Mouse (Mus musculus): Measurements from ENCODE around the gene E130308A19Rik.

E130308A19Rik gene

DNA sequence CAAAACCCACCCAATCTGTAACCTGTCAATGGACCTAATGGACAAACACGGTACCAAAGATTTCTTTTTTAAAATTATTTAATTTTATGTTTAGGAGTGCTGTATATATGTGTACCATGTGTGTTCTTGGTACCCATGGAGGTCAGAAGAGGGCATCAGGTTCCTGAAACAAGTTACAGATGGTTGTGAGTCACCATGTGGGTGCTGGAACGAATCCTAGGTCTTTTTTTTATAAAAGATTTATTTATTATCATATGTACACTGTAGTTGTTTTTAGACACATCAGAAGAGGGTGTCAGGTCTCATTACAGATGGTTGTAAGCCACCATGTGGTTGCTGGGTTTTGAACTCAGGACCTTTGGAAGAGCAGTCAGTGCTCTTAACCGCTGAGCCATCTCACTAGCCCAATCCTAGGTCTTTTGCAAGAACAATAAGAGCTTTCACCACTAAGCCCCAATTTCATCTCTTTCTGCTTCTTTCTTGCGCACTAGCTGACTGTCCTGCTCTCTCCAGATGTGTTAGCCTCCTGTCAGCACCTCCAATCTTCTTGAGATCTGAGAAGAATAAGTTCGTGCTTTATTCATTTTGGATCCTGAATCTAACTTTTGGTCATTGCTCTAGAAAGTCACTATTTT, 6.3 kb upstream of the E130308A19Rik start:
- Histone ChIP-seq H3K36me3 (ENCODE audit: control insufficient read depth, insufficient read depth, low read length, poor library complexity, severe bottlenecking) (no peaks in the 10 kb centered on the region), H3K27me3 (ENCODE audit: control insufficient read depth, insufficient read depth, low read length, poor library complexity, severe bottlenecking) (no peaks in the 10 kb centered on the region)
- DNase-seq (ENCODE audit: low read depth, low spot score), result no peak

DNA sequence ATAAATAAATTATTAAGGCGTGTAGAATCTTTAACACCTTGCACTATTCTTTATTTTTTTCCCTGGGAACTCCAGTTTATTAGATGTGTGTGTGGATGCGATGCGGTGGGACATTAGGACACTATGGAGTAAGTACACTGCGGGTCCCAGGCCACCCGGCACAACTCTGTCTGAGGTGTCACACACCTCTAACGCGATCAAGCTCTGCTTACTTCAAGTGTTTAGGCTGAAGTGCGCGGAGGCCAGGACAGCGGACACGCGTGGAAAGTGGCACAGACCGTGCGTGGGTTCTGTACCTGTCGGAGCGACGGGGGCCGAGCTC, 374 bp upstream of the E130308A19Rik start:
- H3K27me3 ChIP-seq (ENCODE audit: control insufficient read depth, insufficient read depth, low read length, poor library complexity, severe bottlenecking), result no peaks in the 10 kb centered on the region
- no peaks in the 10 kb centered on the region for H3K36me3 ChIP-seq (ENCODE audit: control insufficient read depth, insufficient read depth, low read length, poor library complexity, severe bottlenecking)
- no peak for DNase-seq (ENCODE audit: low read depth, low spot score)

DNA sequence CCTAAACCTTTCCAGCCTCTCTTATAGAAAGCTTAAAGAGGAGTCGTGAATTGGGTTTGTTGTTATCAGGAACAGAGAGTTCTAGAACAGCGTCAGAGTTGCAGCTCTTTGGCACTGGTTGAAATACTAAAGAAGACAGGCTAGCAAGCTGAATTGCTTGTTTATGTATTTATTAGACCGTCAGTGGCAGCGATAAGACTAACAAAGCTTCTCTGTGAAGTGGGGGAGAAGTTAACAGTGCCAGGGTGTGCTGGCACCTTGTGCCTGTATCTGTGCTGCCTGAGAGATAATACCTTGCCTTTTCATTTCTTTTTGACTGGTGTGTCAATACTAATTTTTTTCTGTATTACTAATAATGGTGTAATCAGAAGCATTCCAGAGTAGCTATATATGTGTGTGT, 2.2 kb downstream of the E130308A19Rik start:
- DNase-seq (ENCODE audit: low read depth, low spot score), result no peak
- Histone ChIP-seq H3K36me3 (ENCODE audit: control insufficient read depth, insufficient read depth, low read length, poor library complexity, severe bottlenecking) (no peaks in the 10 kb centered on the region), H3K27me3 (ENCODE audit: control insufficient read depth, insufficient read depth, low read length, poor library complexity, severe bottlenecking) (no peaks in the 10 kb centered on the region)

DNA sequence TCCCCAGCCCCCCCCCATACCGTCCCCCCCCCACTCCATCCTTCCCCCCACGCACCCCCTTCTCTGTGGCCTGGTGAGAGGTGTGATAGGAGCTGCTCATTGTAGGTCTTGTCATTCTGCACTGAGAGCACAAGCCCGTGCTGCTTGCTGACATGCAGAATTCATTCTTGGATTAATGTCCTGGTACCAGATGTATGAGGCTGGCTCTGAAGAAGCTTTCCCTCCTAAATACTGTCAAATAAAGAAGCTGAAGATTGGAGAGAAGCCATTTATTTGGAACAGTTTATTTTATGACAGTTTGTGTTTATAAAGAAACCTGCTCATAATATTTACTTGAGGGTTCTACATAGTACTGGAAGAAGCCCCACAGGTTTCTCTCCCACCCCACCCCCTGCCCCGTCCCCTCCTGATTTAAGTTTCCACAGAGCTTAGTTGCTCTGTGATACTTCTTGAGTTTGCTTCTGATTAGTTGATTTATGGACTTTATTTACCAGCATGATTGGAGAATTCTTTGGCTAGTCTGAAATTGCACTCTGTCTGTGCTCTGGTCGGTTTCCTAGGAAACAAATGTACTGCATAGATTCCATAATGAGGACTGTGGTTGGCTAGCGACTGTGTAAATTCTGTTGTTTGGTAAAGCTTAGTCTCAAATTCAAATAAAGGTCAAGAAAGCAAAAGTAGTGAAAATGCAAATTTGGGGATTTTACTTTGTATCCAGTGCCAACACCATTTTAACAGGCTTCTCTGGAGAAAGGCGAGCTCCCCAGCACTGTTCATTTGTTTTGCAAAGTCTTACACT, 3.3 kb downstream of the E130308A19Rik start:
- DNase-seq (ENCODE audit: low read depth, low spot score), result no peak
- Histone ChIP-seq H3K27me3 (ENCODE audit: control insufficient read depth, insufficient read depth, low read length, poor library complexity, severe bottlenecking) (no peaks in the 10 kb centered on the region), H3K36me3 (ENCODE audit: control insufficient read depth, insufficient read depth, low read length, poor library complexity, severe bottlenecking) (no peaks in the 10 kb centered on the region)

DNA sequence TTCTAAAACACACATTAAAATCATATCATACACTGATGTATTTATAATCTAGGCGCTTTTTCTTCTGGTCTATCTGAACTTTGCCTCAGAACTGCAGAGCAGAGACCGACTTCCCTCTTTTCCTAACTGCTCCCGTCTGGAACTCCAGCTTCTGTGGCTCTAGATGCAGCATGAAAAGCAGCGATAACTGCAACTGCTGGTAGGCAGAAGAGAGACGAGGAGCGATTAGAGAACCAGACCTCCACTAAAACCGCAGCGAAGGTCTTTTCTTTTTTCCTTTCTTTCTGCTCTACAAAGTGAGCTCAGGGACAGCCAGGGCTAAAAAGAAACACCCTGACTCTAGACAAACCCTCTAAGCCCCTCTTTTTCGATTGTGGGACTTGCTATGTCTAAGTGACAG, 4.1 kb downstream of the E130308A19Rik start:
- H3K36me3 ChIP-seq (ENCODE audit: control insufficient read depth, insufficient read depth, low read length, poor library complexity, severe bottlenecking), result no peaks in the 10 kb centered on the region
- H3K27me3 ChIP-seq (ENCODE audit: control insufficient read depth, insufficient read depth, low read length, poor library complexity, severe bottlenecking), result no peaks in the 10 kb centered on the region
- no peak for DNase-seq (ENCODE audit: low read depth, low spot score)

DNA sequence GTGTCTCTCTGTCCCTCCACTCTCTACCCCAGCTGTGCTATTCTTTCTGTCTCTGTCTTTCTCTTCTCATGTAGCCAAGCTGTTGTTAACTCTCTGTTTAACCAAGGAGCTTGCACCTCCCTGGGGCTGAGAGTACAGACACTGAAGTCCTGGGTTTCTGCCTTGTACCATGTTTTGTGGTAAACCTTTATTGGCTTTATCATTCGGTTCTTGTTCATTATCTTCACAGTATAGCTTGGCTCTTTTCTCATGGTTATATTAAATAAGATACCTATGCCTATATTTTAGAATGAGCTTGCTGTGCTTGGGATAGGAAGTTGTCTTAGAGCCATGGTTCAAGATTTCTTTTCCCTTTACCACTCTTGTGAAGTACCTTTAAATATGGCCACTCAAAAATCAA, 8.5 kb downstream of the E130308A19Rik start:
- H3K36me3 ChIP-seq (ENCODE audit: control insufficient read depth, insufficient read depth, low read length, poor library complexity, severe bottlenecking), result no peaks in the 10 kb centered on the region
- no peaks in the 10 kb centered on the region for H3K27me3 ChIP-seq (ENCODE audit: control insufficient read depth, insufficient read depth, low read length, poor library complexity, severe bottlenecking)
- DNase-seq (ENCODE audit: low read depth, low spot score), result no peak

DNA sequence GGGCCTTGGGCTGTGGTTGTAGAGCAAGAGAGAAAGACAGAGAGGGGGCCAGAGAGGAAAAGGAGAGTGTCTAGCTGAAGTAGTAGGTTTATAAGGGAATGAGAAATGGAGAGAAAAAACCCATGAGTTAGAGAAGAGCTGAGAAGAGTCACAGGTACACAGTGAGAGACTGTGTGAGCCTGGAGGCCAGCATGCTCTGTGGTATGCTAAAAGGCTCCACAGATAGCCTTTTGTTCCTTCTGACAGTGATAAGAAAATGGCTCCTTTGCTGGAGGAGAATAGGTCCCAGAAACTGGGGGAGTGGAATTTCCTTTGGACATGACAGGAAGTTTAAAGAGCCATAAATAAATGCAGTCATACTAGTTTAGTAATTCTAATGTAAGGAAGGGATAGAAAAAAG, 13.2 kb downstream of the E130308A19Rik start:
- Histone ChIP-seq H3K36me3 (ENCODE audit: control insufficient read depth, insufficient read depth, low read length, poor library complexity, severe bottlenecking) (no peaks in the 10 kb centered on the region), H3K27me3 (ENCODE audit: control insufficient read depth, insufficient read depth, low read length, poor library complexity, severe bottlenecking) (no peaks in the 10 kb centered on the region)
- DNase-seq (ENCODE audit: low read depth, low spot score), result no peak

DNA sequence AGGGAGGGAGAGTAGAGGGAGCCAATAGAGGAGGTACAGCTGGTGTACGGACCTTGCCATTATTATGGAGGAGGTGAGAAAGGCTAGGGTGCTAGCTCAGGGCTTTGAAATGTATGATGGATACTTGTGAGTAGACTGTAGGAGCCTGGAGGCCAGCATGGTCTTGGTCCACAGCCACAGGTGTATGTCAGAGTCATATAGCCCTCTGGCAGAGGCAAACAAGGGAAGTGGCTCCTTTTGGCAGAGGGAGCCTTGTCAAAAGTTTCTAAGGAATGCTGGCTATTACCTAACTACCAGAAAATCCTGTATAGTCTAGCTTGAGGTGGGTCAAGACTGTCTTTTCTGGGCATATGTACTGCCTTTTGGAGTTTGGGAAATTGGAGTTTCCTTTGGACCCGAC, 14.7 kb downstream of the E130308A19Rik start:
- DNase-seq (ENCODE audit: low read depth, low spot score), result no peak
- Histone ChIP-seq H3K36me3 (ENCODE audit: control insufficient read depth, insufficient read depth, low read length, poor library complexity, severe bottlenecking) (no peaks in the 10 kb centered on the region), H3K27me3 (ENCODE audit: control insufficient read depth, insufficient read depth, low read length, poor library complexity, severe bottlenecking) (no peaks in the 10 kb centered on the region)

DNA sequence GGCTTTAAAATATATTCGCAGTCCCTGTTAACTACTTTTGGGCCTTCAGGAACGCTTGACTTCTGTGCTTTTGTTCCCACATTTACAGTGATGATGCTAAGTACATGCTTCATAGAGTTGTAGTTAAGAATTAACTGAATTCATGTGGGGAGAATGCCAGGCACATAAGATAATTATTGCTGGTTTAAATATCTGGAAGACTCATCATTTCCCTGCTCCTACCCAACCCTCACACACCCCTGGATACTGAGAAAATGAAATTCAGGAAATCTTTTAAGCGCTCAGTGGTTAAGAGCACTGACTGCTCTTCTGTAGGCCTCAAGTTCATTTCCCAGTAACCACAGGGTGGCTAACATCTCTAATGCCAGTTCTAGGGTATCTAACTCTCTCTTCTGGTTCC, 16.0 kb downstream of the E130308A19Rik start:
- H3K36me3 ChIP-seq (ENCODE audit: control insufficient read depth, insufficient read depth, low read length, poor library complexity, severe bottlenecking), result no peaks in the 10 kb centered on the region
- no peak for DNase-seq (ENCODE audit: low read depth, low spot score)

DNA sequence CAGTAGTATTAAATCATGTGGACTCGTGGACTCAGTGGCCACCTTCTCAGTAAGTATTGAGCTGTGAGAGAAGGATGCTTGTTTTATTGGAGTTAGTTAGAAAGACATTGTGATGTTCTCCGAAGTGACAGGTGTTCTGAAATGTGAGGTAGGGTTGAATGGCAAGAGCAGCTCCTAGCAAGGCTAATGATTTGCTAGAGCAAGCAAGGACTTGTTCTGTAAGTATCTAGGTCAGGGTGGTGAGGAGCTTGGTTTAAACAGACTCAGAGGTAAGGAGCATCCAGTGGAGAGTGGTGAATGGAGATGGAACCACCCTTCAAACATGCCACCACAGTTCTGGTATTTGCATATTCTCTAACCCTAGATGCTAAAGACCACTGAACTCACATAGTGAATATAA, 16.6 kb downstream of the E130308A19Rik start:
- Histone ChIP-seq H3K36me3 (ENCODE audit: control insufficient read depth, insufficient read depth, low read length, poor library complexity, severe bottlenecking) (no peaks in the 10 kb centered on the region), H3K27me3 (ENCODE audit: control insufficient read depth, insufficient read depth, low read length, poor library complexity, severe bottlenecking) (no peaks in the 10 kb centered on the region)
- no peak for DNase-seq (ENCODE audit: low read depth, low spot score)

More for the DNA sequence above, 16.0 kb downstream of the E130308A19Rik start:
- no peaks in the 10 kb centered on the region for H3K27me3 ChIP-seq (ENCODE audit: control insufficient read depth, insufficient read depth, low read length, poor library complexity, severe bottlenecking)

DNA sequence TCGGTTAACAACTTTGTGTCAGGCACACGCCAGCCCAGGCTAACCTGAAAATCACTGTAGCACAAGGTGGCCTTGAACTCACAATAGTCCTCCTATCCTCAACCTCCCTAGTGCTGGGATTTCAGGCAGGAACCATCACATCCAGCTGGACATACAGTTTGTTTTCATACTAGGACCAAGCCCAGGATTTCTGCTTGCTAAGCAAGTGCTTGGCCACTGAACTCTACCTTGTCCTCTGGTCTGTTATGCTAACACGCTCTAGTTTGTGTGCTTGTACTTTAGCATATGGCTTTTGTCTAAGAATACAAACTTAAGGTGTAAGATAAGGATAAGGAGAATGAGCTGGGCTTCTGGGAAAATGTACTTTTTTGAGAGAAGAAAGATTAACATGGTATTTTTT, 18.4 kb downstream of the E130308A19Rik start:
- H3K36me3 ChIP-seq (ENCODE audit: control insufficient read depth, insufficient read depth, low read length, poor library complexity, severe bottlenecking), result no peaks in the 10 kb centered on the region

DNA sequence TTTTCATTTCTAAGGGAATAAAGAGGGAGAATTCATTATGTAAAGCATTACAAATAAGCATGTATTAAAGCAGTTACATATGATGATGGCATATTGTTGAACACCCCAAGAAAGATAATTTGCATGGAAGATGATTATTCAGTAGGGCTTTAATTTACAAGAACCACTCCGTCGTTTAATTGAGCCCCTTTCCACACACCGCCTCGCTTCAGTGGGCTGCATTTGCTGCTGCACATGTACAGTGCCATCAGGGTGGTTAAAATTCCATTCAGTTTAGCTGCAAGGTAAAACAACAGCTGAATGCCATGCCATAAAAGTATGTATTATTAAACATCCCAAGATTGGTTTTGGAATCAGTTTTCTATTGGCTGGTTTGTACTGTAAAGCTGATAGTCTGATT, 19.0 kb downstream of the E130308A19Rik start:
- H3K36me3 ChIP-seq (ENCODE audit: control insufficient read depth, insufficient read depth, low read length, poor library complexity, severe bottlenecking), result no peaks in the 10 kb centered on the region
- no peak for DNase-seq (ENCODE audit: low read depth, low spot score)
- H3K27me3 ChIP-seq (ENCODE audit: control insufficient read depth, insufficient read depth, low read length, poor library complexity, severe bottlenecking), result no peaks in the 10 kb centered on the region

More for the DNA sequence above, 18.4 kb downstream of the E130308A19Rik start:
- no peak for DNase-seq (ENCODE audit: low read depth, low spot score)
- no peaks in the 10 kb centered on the region for H3K27me3 ChIP-seq (ENCODE audit: control insufficient read depth, insufficient read depth, low read length, poor library complexity, severe bottlenecking)

DNA sequence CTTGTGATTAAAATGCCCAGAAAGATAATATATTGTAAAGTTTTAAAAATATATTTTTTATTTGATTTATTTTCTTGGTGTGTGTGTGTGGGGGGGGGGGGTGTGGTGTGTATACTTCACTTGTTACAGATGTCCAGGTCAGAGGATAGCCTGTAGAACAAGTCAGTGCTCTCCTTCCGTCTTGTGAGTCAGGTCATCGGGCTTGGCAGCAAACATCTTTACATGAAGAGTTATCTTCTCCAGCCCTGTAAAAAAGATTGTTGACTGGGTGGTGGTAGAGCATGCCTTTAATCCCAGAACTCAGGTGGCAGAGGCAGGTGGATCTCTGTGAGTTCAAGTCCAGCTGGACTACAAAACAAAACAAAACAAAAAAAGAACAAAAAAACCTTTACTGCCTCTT, 19.6 kb downstream of the E130308A19Rik start:
- Histone ChIP-seq H3K36me3 (ENCODE audit: control insufficient read depth, insufficient read depth, low read length, poor library complexity, severe bottlenecking) (no peaks in the 10 kb centered on the region), H3K27me3 (ENCODE audit: control insufficient read depth, insufficient read depth, low read length, poor library complexity, severe bottlenecking) (no peaks in the 10 kb centered on the region)
- no peak for DNase-seq (ENCODE audit: low read depth, low spot score)

DNA sequence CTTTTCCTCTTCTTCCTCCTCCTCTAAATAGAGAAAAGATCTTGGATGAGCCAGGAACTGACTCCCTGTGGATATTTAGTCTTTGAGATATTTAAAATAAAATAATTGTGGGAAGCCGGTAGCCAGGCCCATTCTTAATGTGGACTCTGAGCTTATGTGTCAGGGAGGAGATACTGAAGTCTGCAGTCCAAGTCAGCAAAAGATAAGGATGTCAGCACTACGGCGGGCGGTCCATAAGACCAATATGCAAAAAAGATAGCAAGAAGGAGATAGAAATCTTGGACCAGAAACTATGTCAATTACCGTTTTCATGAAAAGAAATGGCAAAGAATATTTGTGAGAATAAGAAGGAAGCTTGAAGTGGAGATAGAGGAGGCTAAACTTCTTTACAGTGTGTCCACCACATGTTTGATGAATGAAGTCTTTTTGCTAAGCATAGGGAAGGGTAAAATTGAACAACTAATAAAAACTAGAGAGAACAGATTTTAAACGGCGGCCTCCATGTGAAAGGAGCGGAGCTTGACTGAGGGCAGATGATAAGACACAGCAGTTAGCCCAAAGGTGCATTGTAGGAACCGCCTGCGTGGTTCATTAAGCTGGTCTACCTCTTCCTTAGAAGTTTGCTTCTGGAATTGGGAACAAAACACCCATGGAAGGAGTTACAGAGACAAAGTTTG, 20.1 kb downstream of the E130308A19Rik start:
- Histone ChIP-seq H3K36me3 (ENCODE audit: control insufficient read depth, insufficient read depth, low read length, poor library complexity, severe bottlenecking) (no peaks in the 10 kb centered on the region), H3K27me3 (ENCODE audit: control insufficient read depth, insufficient read depth, low read length, poor library complexity, severe bottlenecking) (no peaks in the 10 kb centered on the region)
- DNase-seq (ENCODE audit: low read depth, low spot score), result no peak

DNA sequence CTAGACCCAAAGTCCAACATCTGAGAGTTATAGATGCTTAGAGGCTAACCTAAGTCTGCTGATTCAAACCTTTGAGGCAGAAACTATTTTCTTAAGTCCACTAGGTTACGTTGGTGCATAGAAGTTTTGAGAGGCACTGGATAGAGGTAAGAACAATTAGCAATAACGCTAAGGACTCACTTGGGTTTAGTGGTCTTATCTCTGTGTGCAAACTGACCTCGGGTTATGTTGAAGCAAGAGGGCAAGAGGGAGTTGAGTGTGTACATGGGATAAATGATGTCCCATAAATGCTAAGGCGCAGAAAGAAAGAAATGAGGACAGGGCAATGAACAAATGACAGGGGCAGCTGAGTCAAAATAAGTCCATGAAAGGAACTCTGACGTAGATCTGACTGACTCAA, 23.1 kb downstream of the E130308A19Rik start:
- DNase-seq (ENCODE audit: low read depth, low spot score), result no peak

More for the DNA sequence above, 23.1 kb downstream of the E130308A19Rik start:
- Histone ChIP-seq H3K27me3 (ENCODE audit: control insufficient read depth, insufficient read depth, low read length, poor library complexity, severe bottlenecking) (no peaks in the 10 kb centered on the region), H3K36me3 (ENCODE audit: control insufficient read depth, insufficient read depth, low read length, poor library complexity, severe bottlenecking) (no peaks in the 10 kb centered on the region)
